Mouse (Mus musculus): ENCODE results near the gene Map3k13.
"Not testable (repeated sequence)": the region's sequence is repeated elsewhere in the genome, so short reads cannot be mapped to it uniquely, and the experiment has no call there.

Map3k13 gene

GRCm38 (mm10) chr16:21854589-21855284 is 60.6 kb downstream of the Map3k13 start:
- DNase-seq = no peak

GRCm38 (mm10) chr16:21856134-21856533 is 62.0 kb downstream of the Map3k13 start:
- no peak for DNase-seq

GRCm38 (mm10) chr16:21857126-21857644 is 63.0 kb downstream of the Map3k13 start:
- no peak for DNase-seq

- no peak for DNase-seq
These were observed 64.0 kb downstream of the Map3k13 start for GRCm38 (mm10) chr16:21858163-21858562.

- DNase-seq = no peak
These were observed 64.7 kb downstream of the Map3k13 start for GRCm38 (mm10) chr16:21858882-21859281.

- DNase-seq = no peak
These were observed 68.3 kb downstream of the Map3k13 start for GRCm38 (mm10) chr16:21862448-21862847.

- DNase-seq = no peak
These were observed 71.3 kb downstream of the Map3k13 start for GRCm38 (mm10) chr16:21865250-21865982.

GRCm38 (mm10) chr16:21865983-21866575 is 71.9 kb downstream of the Map3k13 start:
- DNase-seq = no peak

- DNase-seq = no peak
These were observed 73.6 kb downstream of the Map3k13 start for GRCm38 (mm10) chr16:21867727-21868126.

GRCm38 (mm10) chr16:21868651-21869050 is 74.5 kb downstream of the Map3k13 start:
- DNase-seq = no peak

GRCm38 (mm10) chr16:21869879-21870278 is 75.7 kb downstream of the Map3k13 start:
- no peak for DNase-seq

- DNase-seq = no peak
These were observed 83.6 kb downstream of the Map3k13 start for GRCm38 (mm10) chr16:21877735-21878134.

GRCm38 (mm10) chr16:21878834-21879233 is 84.7 kb downstream of the Map3k13 start:
- DNase-seq = no peak

GRCm38 (mm10) chr16:21881181-21881580 is 87.0 kb downstream of the Map3k13 start:
- no peak for DNase-seq

- no peak for DNase-seq
These were observed 87.6 kb downstream of the Map3k13 start for GRCm38 (mm10) chr16:21881582-21882259.

GRCm38 (mm10) chr16:21887601-21888000 is 93.5 kb downstream of the Map3k13 start:
- no peak for DNase-seq

- DNase-seq = no peak
These were observed 99.7 kb downstream of the Map3k13 start for GRCm38 (mm10) chr16:21893890-21894289.

- DNase-seq = no peak
These were observed 107.1 kb downstream of the Map3k13 start for GRCm38 (mm10) chr16:21901286-21901685.

- no peak for DNase-seq
These were observed 110.5 kb downstream of the Map3k13 start for GRCm38 (mm10) chr16:21904636-21905035.

GRCm38 (mm10) chr16:21905996-21906395 is 111.8 kb downstream of the Map3k13 start:
- no peak for DNase-seq

- no peak for DNase-seq
These were observed 112.8 kb downstream of the Map3k13 start for GRCm38 (mm10) chr16:21906902-21907301.

GRCm38 (mm10) chr16:21908906-21909305 is 114.8 kb downstream of the Map3k13 start:
- not testable (repeated sequence) for DNase-seq

GRCm38 (mm10) chr16:21913347-21913746 is 119.2 kb downstream of the Map3k13 start:
- DNase-seq = no peak

All from thymus, postnatal 4 days (tissue).